In the genomic region with DNA sequence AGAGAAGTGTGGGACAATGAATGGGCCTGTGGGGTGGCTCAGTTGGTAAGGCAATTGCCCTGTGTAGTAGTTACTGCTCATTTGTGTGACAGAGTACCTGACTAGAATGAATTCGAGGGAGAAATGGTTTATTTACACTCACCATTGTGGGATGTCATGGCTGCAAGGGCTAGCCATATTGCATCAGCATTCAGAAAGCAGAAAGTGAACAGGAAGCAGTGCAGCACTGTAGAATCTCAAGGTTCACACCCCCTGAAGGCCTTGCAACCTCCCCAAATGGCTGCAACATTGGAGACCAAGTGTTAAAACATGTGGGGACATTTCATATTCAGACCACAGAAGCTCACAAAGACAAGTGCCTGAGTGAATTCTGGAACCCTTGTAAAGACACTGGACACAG, we compare ENCODE assay signal across 16 mouse cellular contexts. TPM values are rescaled to one million over a fixed set of nuclear protein-coding genes. Genes with fewer than 3 reads are reported as not detected.
A peak's percentile ranks its signal among the peaks of the same experiment; 100 is the strongest.
DNase-seq lines count a peak whose midpoint lies in the region; ATAC-seq lines count a peak whose summit lies in the region.
"Had no signal": no experiment of that assay in that cellular context is flagged by ENCODE, and none has a peak within 500 bp of the region (broad histone marks: within the 10 kb centered on the region; RNA-seq: fewer than 3 reads in every experiment).

No protein-coding gene starts in this region.

- no peaks in the 10 kb centered on the region for H3K9me3 ChIP-seq in hindbrain, embryonic 13.5 days
- H3K9me3 ChIP-seq in hindbrain, embryonic 12.5 days (replicated peaks), result no peaks in the 10 kb centered on the region
- no peaks in the 10 kb centered on the region for H3K9me3 ChIP-seq in neural tube, embryonic 14.5 days (ENCODE audit: control insufficient read depth, low read length)

- no peak overlapping the region for H3K4me3 ChIP-seq in hindbrain, embryonic 13.5 days
- H3K4me3 ChIP-seq in hindbrain, embryonic 12.5 days, result no peak overlapping the region
- H3K4me3 ChIP-seq in neural tube, embryonic 14.5 days (ENCODE audit: low read depth, low read length), result no peak overlapping the region
- H3K4me3 ChIP-seq in macrophage (ENCODE audit: inconsistent target), result no peak overlapping the region

- no peak for DNase-seq in neural tube, embryonic 10.5 days (ENCODE audit: extremely low spot score, low spot score)
- DNase-seq in ovary, adult 18-20 months (ENCODE audit: low spot score), result no peak
- DNase-seq in layer of hippocampus, postnatal 10 days (ENCODE audit: low spot score in 2 of 2), result no peak
- DNase-seq: cerebellum, adult 8-10 months; gastrocnemius, postnatal 36 days; kidney, adult 8-10 months; right cerebral cortex, postnatal 25 days had no signal

- no peak for ATAC-seq in hindbrain, embryonic 13.5 days (ENCODE audit: low FRiP score)
- no peak for ATAC-seq in hindbrain, embryonic 12.5 days (ENCODE audit: low FRiP score)
- no peak for ATAC-seq in neural tube, embryonic 14.5 days (ENCODE audit: low read depth)
- ATAC-seq: lung, postnatal 0 days had no signal

- H3K27ac ChIP-seq in hindbrain, embryonic 13.5 days, result peak overlapping the region; percentile 58; the same call in 1 of the 2 replicates
- H3K27ac ChIP-seq in hindbrain, embryonic 12.5 days, result no peak overlapping the region
- H3K27ac ChIP-seq in neural tube, embryonic 14.5 days (ENCODE audit: low read depth, low read length), result 0 out of 2 replicates have a peak overlapping the region, but pooled peaks have one; percentile 44
- H3K27ac ChIP-seq in macrophage, result peak overlapping the region; percentile 17; the same call in 1 of the 2 replicates

- peaks cover 8% of the 10 kb centered on the region; the same call in 1 of the 2 replicates for H3K4me1 ChIP-seq in hindbrain, embryonic 13.5 days (replicated peaks)
- H3K4me1 ChIP-seq in hindbrain, embryonic 12.5 days, result peaks cover 9% of the 10 kb centered on the region; the same call in 1 of the 2 replicates
- H3K4me1 ChIP-seq in neural tube, embryonic 14.5 days (ENCODE audit: control insufficient read depth, insufficient read depth, low read length), result no peaks in the 10 kb centered on the region

- WGBS in hindbrain, embryonic 13.5 days, result 52% methylated on average over 1 of the region's 1 CpGs
- 59% methylated on average over 1 of the region's 1 CpGs for WGBS in hindbrain, embryonic 12.5 days
- 25% methylated on average over 1 of the region's 1 CpGs for WGBS in neural tube, embryonic 14.5 days
- 38% methylated on average over 1 of the region's 1 CpGs for whole genome bisulfite sequencing in macrophage (ENCODE audit: missing documents)

- H3K36me3 ChIP-seq in hindbrain, embryonic 13.5 days, result no peaks in the 10 kb centered on the region
- H3K36me3 ChIP-seq in hindbrain, embryonic 12.5 days, result no peaks in the 10 kb centered on the region
- no peaks in the 10 kb centered on the region for H3K36me3 ChIP-seq in neural tube, embryonic 14.5 days (ENCODE audit: control insufficient read depth, insufficient read depth, low read length)
- H3K36me3 ChIP-seq in macrophage (ENCODE audit: inconsistent target), result no peaks in the 10 kb centered on the region

- H3K9ac ChIP-seq in hindbrain, embryonic 13.5 days, result no peak overlapping the region
- H3K9ac ChIP-seq in hindbrain, embryonic 12.5 days, result no peak overlapping the region
- no peak overlapping the region for H3K9ac ChIP-seq in neural tube, embryonic 14.5 days (replicated peaks; ENCODE audit: low read depth, low read length)

- peaks cover 13% of the 10 kb centered on the region for H3K79me2 ChIP-seq in macrophage (ENCODE audit: inconsistent target)

- H3K27me3 ChIP-seq in hindbrain, embryonic 13.5 days, result no peaks in the 10 kb centered on the region
- H3K27me3 ChIP-seq in hindbrain, embryonic 12.5 days, result no peaks in the 10 kb centered on the region
- H3K27me3 ChIP-seq in neural tube, embryonic 14.5 days (ENCODE audit: control insufficient read depth, insufficient read depth, low read length), result no peaks in the 10 kb centered on the region

- H3K4me2 ChIP-seq in hindbrain, embryonic 13.5 days, result no peak overlapping the region
- H3K4me2 ChIP-seq in hindbrain, embryonic 12.5 days (replicated peaks), result no peak overlapping the region
- no peak overlapping the region for H3K4me2 ChIP-seq in neural tube, embryonic 14.5 days (ENCODE audit: low read depth, low read length)

RNA-seq across cellular contexts. Expression of a gene that starts 23.4 kb away (rescaled TPM):
- not detected in 2 replicates for polyA plus RNA-seq in hindbrain, embryonic 13.5 days (2015; fragmentation: Nextera tagmentation; extraction: Ambion mirVana)
- not detected in 2 replicates for polyA plus RNA-seq in hindbrain, embryonic 12.5 days (2016; fragmentation: Nextera tagmentation; extraction: Ambion mirVana)
- not detected in 2 replicates for polyA plus RNA-seq in neural tube, embryonic 14.5 days (2014; fragmentation: Nextera tagmentation; extraction: Ambion mirVana)
- not detected for total RNA-seq in macrophage (2018; cell fraction: chromatin; rRNA removed)
- not detected for total RNA-seq in macrophage (2018; cell fraction: cytosol; rRNA removed)
- 1 to 10 TPM in 1 of 26 experiments, not detected in 25; 1.1 TPM for total RNA-seq in macrophage (2018; cell fraction: nucleus; rRNA removed)
- not detected in 3 replicates for polyA plus RNA-seq in macrophage (2018)
- total RNA-seq in layer of hippocampus, postnatal 10 days (2021), result not detected
- total RNA-seq: gastrocnemius, postnatal 36 days; heart, postnatal 25 days; monocyte, adult 5-6 weeks had no signal
- polyA plus RNA-seq: limb, embryonic 14.5 days had no signal

RNA-seq across cellular contexts. Expression of a gene that starts 44.7 kb away (rescaled TPM):
- not detected in 2 replicates for polyA plus RNA-seq in hindbrain, embryonic 13.5 days (2015; fragmentation: Nextera tagmentation; extraction: Ambion mirVana)
- polyA plus RNA-seq in hindbrain, embryonic 12.5 days (2016; fragmentation: Nextera tagmentation; extraction: Ambion mirVana), result not detected in 2 replicates
- not detected in 2 replicates for polyA plus RNA-seq in neural tube, embryonic 14.5 days (2014; fragmentation: Nextera tagmentation; extraction: Ambion mirVana)
- total RNA-seq in macrophage (2018; cell fraction: chromatin; rRNA removed), result not detected
- under 1 TPM in 2 of 26 experiments, not detected in 24; 0.30 to 0.34 TPM for total RNA-seq in macrophage (2018; cell fraction: cytosol; rRNA removed)
- not detected for total RNA-seq in macrophage (2018; cell fraction: nucleus; rRNA removed)
- polyA plus RNA-seq in macrophage (2018), result not detected in 3 replicates
- not detected for total RNA-seq in layer of hippocampus, postnatal 10 days (2021)
- total RNA-seq: gastrocnemius, postnatal 36 days; heart, postnatal 25 days; left cerebral cortex, adult 8-10 months; monocyte, adult 5-6 weeks had no signal
- polyA plus RNA-seq: limb, embryonic 14.5 days; lung, postnatal 0 days had no signal
